Mouse (Mus musculus) CH12.LX (cell line): ENCODE measurements around the gene Nup188.
A peak's percentile ranks its signal among the peaks of the same experiment; 100 is the strongest.

ENCODE experiments used
- BHLHE40 ChIP-seq: IDR thresholded peaks from 2 replicates; pipeline ENCODE4 v1.6.1; 2011; ENCODE audit warnings: mild to moderate bottlenecking, low read depth, low read length, improper control_type of control experiment
- CTCF ChIP-seq, 2 experiments: IDR thresholded peaks in 1 of 2; conservative IDR thresholded peaks in 1 of 2; 2 replicates each; pipeline ENCODE4 v1.5.1; 2011 to 2012; ENCODE audit warnings: low read depth in 2 of 2, low read length in 2 of 2, improper control_type of control experiment in 1 of 2, inconsistent platforms in 1 of 2, mild to moderate bottlenecking in 1 of 2, moderate library complexity in 1 of 2
- ELF1 ChIP-seq: IDR thresholded peaks from 2 replicates; pipeline ENCODE4 v1.6.1; 2014; ENCODE audit warnings: low read depth, mild to moderate bottlenecking, inconsistent platforms, low read length, improper control_type of control experiment
- EP300 ChIP-seq: IDR thresholded peaks from 2 replicates; pipeline ENCODE4 v1.6.1; 2011; ENCODE audit warnings: low read length, improper control_type of control experiment
- GABPA ChIP-seq: IDR thresholded peaks from 2 replicates; pipeline ENCODE4 v1.6.1; 2012; ENCODE audit warnings: low read depth, low read length, improper control_type of control experiment, inconsistent platforms; ENCODE audit not compliant: insufficient replicate concordance
- JUND ChIP-seq: conservative IDR thresholded peaks from 2 replicates; pipeline ENCODE4 v1.6.1; 2011; ENCODE audit warnings: low read depth, low read length, improper control_type of control experiment
- MAFK ChIP-seq: IDR thresholded peaks from 2 replicates; pipeline ENCODE4 v1.6.1; 2011; ENCODE audit warnings: low read length, improper control_type of control experiment; ENCODE audit not compliant: insufficient replicate concordance
- MYC ChIP-seq: IDR thresholded peaks from 2 replicates; pipeline ENCODE4 v1.6.1; 2011; ENCODE audit warnings: low read depth, mild to moderate bottlenecking, improper control_type of control experiment, low read length
- POLR2A ChIP-seq: IDR thresholded peaks from 2 replicates; pipeline ENCODE4 v1.6.1; 2011; ENCODE audit warnings: low read depth, mild to moderate bottlenecking, improper control_type of control experiment, low read length
- SIN3A ChIP-seq: IDR thresholded peaks from 2 replicates; pipeline ENCODE4 v1.6.1; 2012; ENCODE audit warnings: low read length, improper control_type of control experiment, inconsistent platforms
- SMC3 ChIP-seq: IDR thresholded peaks from 2 replicates; pipeline ENCODE4 v1.6.1; 2011; ENCODE audit warnings: low read depth, low read length, improper control_type of control experiment
- UBTF ChIP-seq: IDR thresholded peaks from 2 replicates; pipeline ENCODE4 v1.6.1; 2012; ENCODE audit warnings: low read depth, mild to moderate bottlenecking, inconsistent platforms, low read length, improper control_type of control experiment, moderate library complexity
- USF1 ChIP-seq: IDR thresholded peaks from 2 replicates; pipeline ENCODE4 v1.6.1; 2014; ENCODE audit warnings: low read depth, mild to moderate bottlenecking, inconsistent platforms, low read length, improper control_type of control experiment

GRCm38 (mm10) chr2:30299525-30299924 is 13.3 kb downstream of the Nup188 start:
- TF ChIP-seq MYC, result no peak
- peak in 1 of 2 experiments; percentile 50; a peak in 2 of 4 replicates for TF ChIP-seq CTCF (conservative IDR thresholded peaks at IDR 0.05 in 1 of 2, IDR thresholded peaks at IDR 0.05 in 1 of 2; ENCODE audit: low read depth in 2 of 2, low read length in 2 of 2)
- no peak for TF ChIP-seq MAFK
- TF ChIP-seq SMC3, result peak; percentile 19; the same call in 1 of the 2 replicates
- no peak for TF ChIP-seq UBTF
- TF ChIP-seq POLR2A, result no peak
- no peak for TF ChIP-seq EP300
- no peak for TF ChIP-seq GABPA
- TF ChIP-seq JUND, result no peak
- no peak for TF ChIP-seq BHLHE40
- TF ChIP-seq ELF1, result no peak
- TF ChIP-seq SIN3A, result no peak
- no peak for TF ChIP-seq USF1
